Mouse (Mus musculus) macrophage (primary cell): Measurements from ENCODE around the gene Oaf. TPM values are rescaled to one million over a fixed set of nuclear protein-coding genes. Genes with fewer than 3 reads are reported as not detected.

Source experiments
- polyA plus RNA-seq: library from polyadenylated mRNA; stranded (reverse); fragments of 250-400 nt; gene quantifications from 3 replicates; pipeline ENCODE4 v1.2.4, GENCODE M21; 2018; ENCODE audit warnings: inconsistent platforms

The Oaf gene
- polyA plus RNA-seq, 1 experiment from 2014 or later, result 2.5 TPM

Other genes starting within 250 kb of the Oaf start
- gene Arhgef12, start 132.7 kb downstream of the Oaf start, polyA plus RNA-seq, result 6.9 to 14.1 TPM (median 12.5 TPM) in 3 replicates
- gene Tmem136, start 123.3 kb downstream of the Oaf start, polyA plus RNA-seq, result not detected in 3 replicates
- gene Pou2f3, start 29.5 kb downstream of the Oaf start, polyA plus RNA-seq, result not detected in 3 replicates
- gene Trim29, start 70.9 kb upstream of the Oaf start, polyA plus RNA-seq, result 0.13 to 0.22 TPM in 2 of 3 replicates, not detected in the other